Mouse (Mus musculus) midbrain, embryonic 13.5 days (tissue): ENCODE measurements at regions not wholly inside any gene's neighbourhood (a gene's known extent, or its start where the extent isn't known, plus 50 kb on each side); places are given as distances from the start of the nearest gene placed in this dataset. TPM values are rescaled to one million over a fixed set of nuclear protein-coding genes. Genes with fewer than 3 reads are reported as not detected.

Experiments used
- microRNA-seq: library from miRNA; unstranded; fragments of <30 nt; microRNA quantifications from one replicate; pipeline ENCODE4, GENCODE M21; 2016

Small RNAs in the stretch of these regions (microRNA-seq; reads per million reads assigned to microRNA genes)
- gene Gm25754: not detected
